Mouse (Mus musculus): ENCODE measurements at regions not wholly inside any gene's neighbourhood (a gene's known extent, or its start where the extent isn't known, plus 50 kb on each side); places are given as distances from the start of the nearest gene placed in this dataset.
"Not testable (repeated sequence)": the region's sequence is repeated elsewhere in the genome, so short reads cannot be mapped to it uniquely, and the experiment has no call there.

- DNase-seq (ENCODE audit: low read depth, low spot score), result peak; percentile 53
Measured at GRCm38 (mm10) chr6:24384193-24384888, 130.5 kb downstream of the Iqub start.

GRCm38 (mm10) chr6:24379859-24380258 lies 135.0 kb downstream of the Iqub start:
- no peak for DNase-seq (ENCODE audit: low read depth, low spot score)

GRCm38 (mm10) chr6:24376728-24377127 lies 138.1 kb downstream of the Iqub start:
- DNase-seq (ENCODE audit: low read depth, low spot score), result no peak

GRCm38 (mm10) chr6:24373161-24373560 lies 141.7 kb downstream of the Iqub start:
- DNase-seq (ENCODE audit: low read depth, low spot score), result peak; percentile 53

GRCm38 (mm10) chr6:24371680-24372079 lies 143.2 kb downstream of the Iqub start:
- no peak for DNase-seq (ENCODE audit: low read depth, low spot score)

- DNase-seq (ENCODE audit: low read depth, low spot score), result peak; percentile 75
Measured at GRCm38 (mm10) chr6:24350882-24351281, 164.0 kb downstream of the Iqub start.

- DNase-seq (ENCODE audit: low read depth, low spot score), result no peak
Measured at GRCm38 (mm10) chr6:24348481-24349062, 166.3 kb downstream of the Iqub start.

GRCm38 (mm10) chr6:24347745-24348480 lies 167.0 kb downstream of the Iqub start:
- peak; percentile 53 for DNase-seq (ENCODE audit: low read depth, low spot score)

- peak; percentile 83 for DNase-seq (ENCODE audit: low read depth, low spot score)
Measured at GRCm38 (mm10) chr6:24342471-24342870, 172.4 kb downstream of the Iqub start.

- DNase-seq (ENCODE audit: low read depth, low spot score), result peak; percentile 61
Measured at GRCm38 (mm10) chr6:24342056-24342455, 172.8 kb downstream of the Iqub start.

GRCm38 (mm10) chr6:24340107-24340506 lies 172.2 kb upstream of the Slc13a1 start:
- DNase-seq (ENCODE audit: low read depth, low spot score), result not testable (repeated sequence)

GRCm38 (mm10) chr6:24325215-24325614 lies 157.3 kb upstream of the Slc13a1 start:
- DNase-seq (ENCODE audit: low read depth, low spot score), result no peak

GRCm38 (mm10) chr6:24324718-24325117 lies 156.8 kb upstream of the Slc13a1 start:
- no peak for DNase-seq (ENCODE audit: low read depth, low spot score)

GRCm38 (mm10) chr6:24322371-24322770 lies 154.5 kb upstream of the Slc13a1 start:
- DNase-seq (ENCODE audit: low read depth, low spot score), result no peak

- no peak for DNase-seq (ENCODE audit: low read depth, low spot score)
Measured at GRCm38 (mm10) chr6:24318862-24319261, 151.0 kb upstream of the Slc13a1 start.

- no peak for DNase-seq (ENCODE audit: low read depth, low spot score)
Measured at GRCm38 (mm10) chr6:24310675-24311074, 142.8 kb upstream of the Slc13a1 start.

GRCm38 (mm10) chr6:24309810-24310209 lies 141.9 kb upstream of the Slc13a1 start:
- no peak for DNase-seq (ENCODE audit: low read depth, low spot score)

GRCm38 (mm10) chr6:24301681-24302080 lies 133.8 kb upstream of the Slc13a1 start:
- no peak for DNase-seq (ENCODE audit: low read depth, low spot score)

- DNase-seq (ENCODE audit: low read depth, low spot score), result no peak
Measured at GRCm38 (mm10) chr6:24301146-24301545, 133.3 kb upstream of the Slc13a1 start.

GRCm38 (mm10) chr6:24298562-24299212 lies 130.8 kb upstream of the Slc13a1 start:
- DNase-seq (ENCODE audit: low read depth, low spot score), result no peak

GRCm38 (mm10) chr6:24288757-24289156 lies 120.9 kb upstream of the Slc13a1 start:
- not testable (repeated sequence) for DNase-seq (ENCODE audit: low read depth, low spot score)

GRCm38 (mm10) chr6:24272821-24273220 lies 104.9 kb upstream of the Slc13a1 start:
- no peak for DNase-seq (ENCODE audit: low read depth, low spot score)

All from ZHBTc4 (cell line).